Mouse (Mus musculus) heart, adult 2 months (tissue): ENCODE data around the gene Plekhg3.

Experiments used
- CTCF ChIP-seq: fragments of 200-600 bp; IDR thresholded peaks from 2 replicates; pipeline ENCODE4 v1.8.1; 2022; ENCODE audit warnings: antibody characterized with exemption, mild to moderate bottlenecking, moderate library complexity
- EP300 ChIP-seq: fragments of 200-500 bp; IDR thresholded peaks from 2 replicates; pipeline ENCODE4 v1.6.1; 2011; ENCODE audit warnings: low read depth, low read length, control low read depth; ENCODE audit not compliant: insufficient read depth
- POLR2A ChIP-seq: fragments of 200-500 bp; IDR thresholded peaks from 2 replicates; pipeline ENCODE4 v1.6.1; 2011; ENCODE audit warnings: mild to moderate bottlenecking, low read depth, low read length, control low read depth; ENCODE audit not compliant: insufficient read depth

DNA sequence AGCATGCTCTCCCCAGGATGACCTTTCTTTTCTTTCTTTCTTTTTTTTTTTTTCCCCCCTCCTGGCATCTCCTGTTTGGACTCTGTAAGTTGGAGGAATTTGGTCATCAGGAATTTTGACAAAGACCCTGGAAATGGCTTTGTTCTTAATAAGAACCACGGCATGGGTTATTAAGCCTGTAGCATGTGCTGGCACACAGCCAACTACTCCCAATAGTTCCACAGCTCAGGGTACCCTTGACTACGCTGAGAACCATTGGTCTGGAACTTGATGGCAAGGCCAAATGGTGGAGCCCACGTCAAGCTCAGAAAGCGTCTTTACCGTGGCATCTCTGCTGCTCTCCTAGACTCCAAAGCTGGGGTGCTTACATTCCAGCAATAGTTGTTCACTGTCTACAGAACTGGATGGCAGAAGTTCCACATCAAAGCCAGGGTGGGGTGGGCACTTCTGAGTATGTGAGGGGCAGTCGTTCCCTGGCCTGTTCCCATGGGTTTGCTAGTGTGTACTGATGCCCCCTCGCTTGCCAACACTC lies 21.7 kb upstream of the Plekhg3 start:
- TF ChIP-seq CTCF (no peak), EP300 (no peak), POLR2A (no peak)
